Mouse (Mus musculus) intestine, embryonic 15.5 days (tissue): ENCODE results near the gene Sh3yl1. TPM values are rescaled to one million over a fixed set of nuclear protein-coding genes. Genes with fewer than 3 reads are reported as not detected.

Experiments
- ATAC-seq: fragments of 200-750 bp; cut with Nextera tagmentation; 2 replicates; pipeline ENCODE4 v1.8.0; 2017; ENCODE audit warnings: moderate TSS enrichment, moderate library complexity
- H3K27ac ChIP-seq: fragments of 300-500 bp; sonication (generic); 2 replicates; pipeline ENCODE4 v1.5.1; 2015; ENCODE audit warnings: mild to moderate bottlenecking, inconsistent platforms
- H3K27me3 ChIP-seq: fragments of 300-500 bp; sonication (generic); replicated peaks from 2 replicates; pipeline ENCODE4 v1.6.1; 2015; ENCODE audit warnings: inconsistent platforms
- H3K36me3 ChIP-seq: fragments of 300-500 bp; sonication (generic); 2 replicates; pipeline ENCODE4 v1.6.1; 2015; ENCODE audit warnings: inconsistent platforms
- H3K4me1 ChIP-seq: fragments of 300-500 bp; sonication (generic); replicated peaks from 2 replicates; pipeline ENCODE4 v1.6.1; 2015; ENCODE audit warnings: inconsistent platforms
- H3K4me2 ChIP-seq: fragments of 300-500 bp; sonication (generic); replicated peaks from 2 replicates; pipeline ENCODE4 v1.6.1; 2015; ENCODE audit warnings: mild to moderate bottlenecking, inconsistent platforms
- H3K4me3 ChIP-seq: fragments of 300-500 bp; sonication (generic); replicated peaks from 2 replicates; pipeline ENCODE4 v1.5.1; 2015; ENCODE audit warnings: inconsistent platforms
- H3K9ac ChIP-seq: fragments of 300-500 bp; sonication (generic); 2 replicates; pipeline ENCODE4 v1.6.1; 2015; ENCODE audit warnings: inconsistent platforms
- H3K9me3 ChIP-seq: fragments of 300-500 bp; sonication (generic); 2 replicates; pipeline ENCODE4 v1.6.1; 2016; ENCODE audit warnings: inconsistent platforms
- WGBS: fragments of 180-500 bp; shearing (Covaris S2); methylation state at CpG from one replicate; pipeline ENCODE4 v1.1.7; 2015; 5-methylcytosine and 5-hydroxymethylcytosine counted together
- polyA plus RNA-seq: library from polyadenylated mRNA; unstranded; fragments of >200 nt; fragmentation: Nextera tagmentation; extraction: Ambion mirVana; gene quantifications from 2 replicates; pipeline ENCODE4 v1.2.1, GENCODE M21; 2015

The Sh3yl1 gene
- polyA plus RNA-seq = 22.9 and 25.3 TPM in 2 replicates

- Histone ChIP-seq H3K4me2 (peak within 1 kb of the TSS; percentile 84), H3K36me3 (no peaks in the 10 kb centered on the region), H3K9me3 (no peaks in the 10 kb centered on the region), H3K27ac (peak within 1 kb of the TSS; percentile 59; the same call in 1 of the 2 replicates), H3K4me1 (peaks cover 7% of the 10 kb centered on the region; the same call in 1 of the 2 replicates), H3K9ac (peak within 1 kb of the TSS; percentile 67), H3K27me3 (no peaks in the 10 kb centered on the region), H3K4me3 (peak within 1 kb of the TSS; percentile 59)
- under 1% methylated on average over 52 of the region's 52 CpGs for WGBS
- ATAC-seq = peak; percentile 98
Measured at GRCm38 (mm10) chr12:30911261-30912047, at the start of gene Sh3yl1, which contains the start of gene Acp1. Sh3yl1 (plus strand) TSS chr12:30911668. Acp1 (minus strand) TSS chr12:30911589.

GRCm38 (mm10) chr12:30864347-30864746 is 47.1 kb upstream of the Sh3yl1 start:
- ATAC-seq = 0 out of 2 replicates have a peak, but pooled peaks have one; percentile 28
- no peaks in the 10 kb centered on the region for H3K36me3 ChIP-seq
- WGBS = 58% methylated on average over 2 of the region's 2 CpGs

GRCm38 (mm10) chr12:30865781-30866180 is 45.7 kb upstream of the Sh3yl1 start:
- Histone ChIP-seq H3K27me3 (no peaks in the 10 kb centered on the region), H3K36me3 (no peaks in the 10 kb centered on the region), H3K27ac (no peak overlapping the region), H3K4me2 (no peak overlapping the region), H3K9me3 (no peaks in the 10 kb centered on the region), H3K4me1 (no peaks in the 10 kb centered on the region), H3K9ac (no peak overlapping the region), H3K4me3 (no peak overlapping the region)
- WGBS = 70% methylated on average over 4 of the region's 4 CpGs
- no peak for ATAC-seq

More at GRCm38 (mm10) chr12:30864347-30864746, 47.1 kb upstream of the Sh3yl1 start:
- H3K4me2 ChIP-seq = no peak overlapping the region
- H3K9ac ChIP-seq = no peak overlapping the region
- H3K9me3 ChIP-seq = no peaks in the 10 kb centered on the region
- no peak overlapping the region for H3K27ac ChIP-seq
- no peak overlapping the region for H3K4me3 ChIP-seq
- no peaks in the 10 kb centered on the region for H3K4me1 ChIP-seq
- H3K27me3 ChIP-seq = no peaks in the 10 kb centered on the region

GRCm38 (mm10) chr12:30879447-30879846 is 32.0 kb upstream of the Sh3yl1 start:
- Histone ChIP-seq H3K4me2 (no peak overlapping the region), H3K9me3 (no peaks in the 10 kb centered on the region), H3K4me3 (no peak overlapping the region), H3K27me3 (peaks cover 17% of the 10 kb centered on the region), H3K36me3 (no peaks in the 10 kb centered on the region), H3K9ac (no peak overlapping the region), H3K4me1 (peaks cover 11% of the 10 kb centered on the region), H3K27ac (no peak overlapping the region)
- 70% methylated on average over 6 of the region's 6 CpGs for WGBS
- no peak for ATAC-seq

- Histone ChIP-seq H3K9ac (no peak overlapping the region), H3K9me3 (no peaks in the 10 kb centered on the region), H3K4me3 (peak overlapping the region; percentile 43), H3K27ac (no peak overlapping the region), H3K4me2 (peak overlapping the region; percentile 95), H3K36me3 (no peaks in the 10 kb centered on the region), H3K4me1 (peaks cover 15% of the 10 kb centered on the region), H3K27me3 (peaks cover 31% of the 10 kb centered on the region)
- ATAC-seq = no peak
- 19% methylated on average over 4 of the region's 4 CpGs for WGBS
Measured at GRCm38 (mm10) chr12:30883592-30883985, 27.9 kb upstream of the Sh3yl1 start.

GRCm38 (mm10) chr12:30883986-30884621 is 27.4 kb upstream of the Sh3yl1 start, which contains the start of gene Alkal2:
Alkal2 (plus strand) TSS chr12:30884322.
- Histone ChIP-seq H3K4me1 (peaks cover 15% of the 10 kb centered on the region), H3K27ac (no peak within 1 kb of the TSS; the same call in 1 of the 2 replicates), H3K9ac (peak within 1 kb of the TSS; percentile 14), H3K4me3 (peak within 1 kb of the TSS; percentile 43), H3K27me3 (peaks cover 31% of the 10 kb centered on the region), H3K9me3 (no peaks in the 10 kb centered on the region), H3K36me3 (no peaks in the 10 kb centered on the region), H3K4me2 (peak within 1 kb of the TSS; percentile 95)
- WGBS = under 1% methylated on average over 58 of the region's 58 CpGs
- ATAC-seq = peak; percentile 56

GRCm38 (mm10) chr12:30884622-30885230 is 26.7 kb upstream of the Sh3yl1 start:
- WGBS = 9% methylated on average over 39 of the region's 39 CpGs
- H3K9ac ChIP-seq = peak overlapping the region; percentile 14
- H3K27ac ChIP-seq = no peak overlapping the region; the same call in 1 of the 2 replicates
- H3K4me3 ChIP-seq = peak overlapping the region; percentile 43
- H3K36me3 ChIP-seq = no peaks in the 10 kb centered on the region
- H3K4me2 ChIP-seq = peak overlapping the region; percentile 95
- peak; percentile 58 for ATAC-seq
- H3K9me3 ChIP-seq = no peaks in the 10 kb centered on the region
- H3K27me3 ChIP-seq = peaks cover 31% of the 10 kb centered on the region
- H3K4me1 ChIP-seq = peaks cover 15% of the 10 kb centered on the region

- peaks cover 15% of the 10 kb centered on the region for H3K4me1 ChIP-seq
- no peak overlapping the region for H3K9ac ChIP-seq
- WGBS = 80% methylated on average over 6 of the region's 6 CpGs
- no peak overlapping the region for H3K4me2 ChIP-seq
- H3K4me3 ChIP-seq = no peak overlapping the region
- peaks cover 31% of the 10 kb centered on the region for H3K27me3 ChIP-seq
- no peaks in the 10 kb centered on the region for H3K9me3 ChIP-seq
- H3K36me3 ChIP-seq = no peaks in the 10 kb centered on the region
- ATAC-seq = no peak
- no peak overlapping the region for H3K27ac ChIP-seq
Measured at GRCm38 (mm10) chr12:30885891-30886290, 25.6 kb upstream of the Sh3yl1 start.

- no peak for ATAC-seq
- Histone ChIP-seq H3K36me3 (no peaks in the 10 kb centered on the region), H3K4me1 (peaks cover 15% of the 10 kb centered on the region), H3K4me3 (no peak overlapping the region), H3K4me2 (no peak overlapping the region), H3K27ac (no peak overlapping the region), H3K9ac (no peak overlapping the region), H3K9me3 (no peaks in the 10 kb centered on the region), H3K27me3 (peaks cover 28% of the 10 kb centered on the region)
- 82% methylated on average over 4 of the region's 4 CpGs for WGBS
Measured at GRCm38 (mm10) chr12:30888003-30888402, 23.5 kb upstream of the Sh3yl1 start.

- ATAC-seq = peak; percentile 63
Measured at GRCm38 (mm10) chr12:30890067-30890466, 21.4 kb upstream of the Sh3yl1 start.

GRCm38 (mm10) chr12:30891438-30891837 is 20.0 kb upstream of the Sh3yl1 start:
- Histone ChIP-seq H3K27ac (no peak overlapping the region), H3K9ac (no peak overlapping the region), H3K36me3 (no peaks in the 10 kb centered on the region), H3K4me3 (no peak overlapping the region), H3K4me1 (no peaks in the 10 kb centered on the region), H3K9me3 (no peaks in the 10 kb centered on the region), H3K27me3 (peaks cover under 1% of the 10 kb centered on the region; the same call in 1 of the 2 replicates), H3K4me2 (no peak overlapping the region)
- ATAC-seq = no peak
- WGBS = 80% methylated on average over 7 of the region's 7 CpGs

More at GRCm38 (mm10) chr12:30890067-30890466, 21.4 kb upstream of the Sh3yl1 start:
- Histone ChIP-seq H3K4me3 (no peak overlapping the region), H3K27me3 (peaks cover 8% of the 10 kb centered on the region), H3K9ac (no peak overlapping the region), H3K4me1 (no peaks in the 10 kb centered on the region), H3K4me2 (no peak overlapping the region), H3K36me3 (no peaks in the 10 kb centered on the region), H3K9me3 (no peaks in the 10 kb centered on the region), H3K27ac (no peak overlapping the region)
- WGBS = 34% methylated on average over 5 of the region's 5 CpGs

- Histone ChIP-seq H3K4me1 (no peaks in the 10 kb centered on the region), H3K4me2 (no peak overlapping the region), H3K27me3 (no peaks in the 10 kb centered on the region), H3K27ac (no peak overlapping the region), H3K9ac (no peak overlapping the region), H3K9me3 (no peaks in the 10 kb centered on the region), H3K36me3 (no peaks in the 10 kb centered on the region), H3K4me3 (no peak overlapping the region)
- ATAC-seq = peak; percentile 71
- WGBS = 57% methylated on average over 4 of the region's 4 CpGs
Measured at GRCm38 (mm10) chr12:30897039-30897438, 14.4 kb upstream of the Sh3yl1 start.
